Mouse (Mus musculus): Measurements from ENCODE around the gene Kazn. TPM values are rescaled to one million over a fixed set of nuclear protein-coding genes. Genes with fewer than 3 reads are reported as not detected.

The Kazn gene
- polyA plus RNA-seq, 1 experiment from 2014 or later: 10.6 TPM

- DNase-seq (ENCODE audit: low spot score) (no peak), ATAC-seq (ENCODE audit: insufficient read depth, low FRiP score, low TSS enrichment) (no peak)
- Histone ChIP-seq H3K9ac (ENCODE audit: low read length) (no peak overlapping the region), H3K9me3 (ENCODE audit: control insufficient read depth, low read length) (no peaks in the 10 kb centered on the region), H3K27ac (ENCODE audit: low read depth, low read length) (no peak overlapping the region), H3K4me1 (ENCODE audit: control insufficient read depth, insufficient read depth, low read length) (peaks cover 14% of the 10 kb centered on the region), H3K4me3 (ENCODE audit: low read depth, low read length) (no peak overlapping the region), H3K36me3 (ENCODE audit: control insufficient read depth, insufficient read depth, low read length) (no peaks in the 10 kb centered on the region), H3K27me3 (ENCODE audit: control insufficient read depth, insufficient read depth, low read length) (no peaks in the 10 kb centered on the region), H3K4me2 (ENCODE audit: low read depth) (no peak overlapping the region)
- 83% methylated on average over 4 of the region's 4 CpGs for WGBS
These were observed 2.5 kb downstream of the Kazn start for GRCm38 (mm10) chr4:142236681-142237080.

- Histone ChIP-seq H3K9ac (ENCODE audit: low read length) (no peak overlapping the region), H3K4me3 (ENCODE audit: low read depth, low read length) (no peak overlapping the region), H3K4me1 (ENCODE audit: control insufficient read depth, insufficient read depth, low read length) (peaks cover 14% of the 10 kb centered on the region), H3K36me3 (ENCODE audit: control insufficient read depth, insufficient read depth, low read length) (no peaks in the 10 kb centered on the region), H3K27me3 (ENCODE audit: control insufficient read depth, insufficient read depth, low read length) (no peaks in the 10 kb centered on the region), H3K4me2 (ENCODE audit: low read depth) (no peak overlapping the region), H3K9me3 (ENCODE audit: control insufficient read depth, low read length) (no peaks in the 10 kb centered on the region), H3K27ac (ENCODE audit: low read depth, low read length) (no peak overlapping the region)
- ATAC-seq (ENCODE audit: insufficient read depth, low FRiP score, low TSS enrichment) (no peak), DNase-seq (ENCODE audit: low spot score) (no peak)
- WGBS: 84% methylated on average over 11 of the region's 11 CpGs
These were observed 3.8 kb downstream of the Kazn start for GRCm38 (mm10) chr4:142235426-142235825.

- 67% methylated on average over 9 of the region's 9 CpGs for WGBS
- H3K9me3 ChIP-seq (ENCODE audit: control insufficient read depth, low read length): no peaks in the 10 kb centered on the region
- no peak overlapping the region for H3K4me2 ChIP-seq (ENCODE audit: low read depth)
- H3K9ac ChIP-seq (ENCODE audit: low read length): no peak overlapping the region
- no peak overlapping the region for H3K4me3 ChIP-seq (ENCODE audit: low read depth, low read length)
- DNase-seq (ENCODE audit: low spot score) (no peak), ATAC-seq (ENCODE audit: insufficient read depth, low FRiP score, low TSS enrichment) (no peak)
- no peaks in the 10 kb centered on the region for H3K27me3 ChIP-seq (ENCODE audit: control insufficient read depth, insufficient read depth, low read length)
- H3K27ac ChIP-seq (ENCODE audit: low read depth, low read length): no peak overlapping the region
- no peaks in the 10 kb centered on the region for H3K36me3 ChIP-seq (ENCODE audit: control insufficient read depth, insufficient read depth, low read length)
- peaks cover 14% of the 10 kb centered on the region for H3K4me1 ChIP-seq (ENCODE audit: control insufficient read depth, insufficient read depth, low read length)
These were observed 4.4 kb downstream of the Kazn start for GRCm38 (mm10) chr4:142234828-142235227.

- 45% methylated on average over 13 of the region's 13 CpGs for WGBS
- ATAC-seq (ENCODE audit: insufficient read depth, low FRiP score, low TSS enrichment): no peak
- Histone ChIP-seq H3K27ac (ENCODE audit: low read depth, low read length) (no peak overlapping the region), H3K9me3 (ENCODE audit: control insufficient read depth, low read length) (no peaks in the 10 kb centered on the region), H3K4me1 (ENCODE audit: control insufficient read depth, insufficient read depth, low read length) (peaks cover 6% of the 10 kb centered on the region), H3K4me2 (ENCODE audit: low read depth) (no peak overlapping the region), H3K4me3 (ENCODE audit: low read depth, low read length) (no peak overlapping the region), H3K27me3 (ENCODE audit: control insufficient read depth, insufficient read depth, low read length) (no peaks in the 10 kb centered on the region), H3K36me3 (ENCODE audit: control insufficient read depth, insufficient read depth, low read length) (no peaks in the 10 kb centered on the region), H3K9ac (ENCODE audit: low read length) (no peak overlapping the region)
- no peak for DNase-seq (ENCODE audit: low spot score)
These were observed 10.2 kb downstream of the Kazn start for GRCm38 (mm10) chr4:142228821-142229575.

GRCm38 (mm10) chr4:142223898-142224645 is 15.1 kb downstream of the Kazn start:
- Histone ChIP-seq H3K27ac (ENCODE audit: low read depth, low read length) (no peak overlapping the region), H3K4me1 (ENCODE audit: control insufficient read depth, insufficient read depth, low read length) (peaks cover 17% of the 10 kb centered on the region), H3K9ac (ENCODE audit: low read length) (no peak overlapping the region), H3K4me3 (ENCODE audit: low read depth, low read length) (no peak overlapping the region), H3K4me2 (ENCODE audit: low read depth) (no peak overlapping the region), H3K9me3 (ENCODE audit: control insufficient read depth, low read length) (no peaks in the 10 kb centered on the region), H3K36me3 (ENCODE audit: control insufficient read depth, insufficient read depth, low read length) (no peaks in the 10 kb centered on the region), H3K27me3 (ENCODE audit: control insufficient read depth, insufficient read depth, low read length) (no peaks in the 10 kb centered on the region)
- ATAC-seq (ENCODE audit: insufficient read depth, low FRiP score, low TSS enrichment) (no peak), DNase-seq (ENCODE audit: low spot score) (no peak)
- 73% methylated on average over 9 of the region's 9 CpGs for WGBS

GRCm38 (mm10) chr4:142222385-142222784 is 16.8 kb downstream of the Kazn start:
- Histone ChIP-seq H3K9me3 (ENCODE audit: control insufficient read depth, low read length) (no peaks in the 10 kb centered on the region), H3K9ac (ENCODE audit: low read length) (no peak overlapping the region), H3K27me3 (ENCODE audit: control insufficient read depth, insufficient read depth, low read length) (no peaks in the 10 kb centered on the region), H3K4me2 (ENCODE audit: low read depth) (no peak overlapping the region), H3K4me1 (ENCODE audit: control insufficient read depth, insufficient read depth, low read length) (peaks cover 16% of the 10 kb centered on the region), H3K27ac (ENCODE audit: low read depth, low read length) (no peak overlapping the region), H3K4me3 (ENCODE audit: low read depth, low read length) (no peak overlapping the region), H3K36me3 (ENCODE audit: control insufficient read depth, insufficient read depth, low read length) (no peaks in the 10 kb centered on the region)
- DNase-seq (ENCODE audit: low spot score) (no peak), ATAC-seq (ENCODE audit: insufficient read depth, low FRiP score, low TSS enrichment) (no peak)
- 58% methylated on average over 1 of the region's 1 CpGs for WGBS

- WGBS: 54% methylated on average over 5 of the region's 5 CpGs
- H3K27me3 ChIP-seq (ENCODE audit: control insufficient read depth, insufficient read depth, low read length): no peaks in the 10 kb centered on the region
- no peaks in the 10 kb centered on the region for H3K36me3 ChIP-seq (ENCODE audit: control insufficient read depth, insufficient read depth, low read length)
- DNase-seq (ENCODE audit: low spot score) (no peak), ATAC-seq (ENCODE audit: insufficient read depth, low FRiP score, low TSS enrichment) (no peak)
- no peak overlapping the region for H3K9ac ChIP-seq (ENCODE audit: low read length)
- H3K9me3 ChIP-seq (ENCODE audit: control insufficient read depth, low read length): no peaks in the 10 kb centered on the region
- no peak overlapping the region for H3K4me3 ChIP-seq (ENCODE audit: low read depth, low read length)
- no peak overlapping the region for H3K4me2 ChIP-seq (ENCODE audit: low read depth)
- H3K4me1 ChIP-seq (ENCODE audit: control insufficient read depth, insufficient read depth, low read length): peaks cover 16% of the 10 kb centered on the region
- H3K27ac ChIP-seq (ENCODE audit: low read depth, low read length): no peak overlapping the region
These were observed 17.5 kb downstream of the Kazn start for GRCm38 (mm10) chr4:142221757-142222072.

- no peaks in the 10 kb centered on the region for H3K27me3 ChIP-seq (ENCODE audit: control insufficient read depth, insufficient read depth, low read length)
- H3K4me2 ChIP-seq (ENCODE audit: low read depth): no peak overlapping the region
- peaks cover 16% of the 10 kb centered on the region for H3K4me1 ChIP-seq (ENCODE audit: control insufficient read depth, insufficient read depth, low read length)
- H3K36me3 ChIP-seq (ENCODE audit: control insufficient read depth, insufficient read depth, low read length): no peaks in the 10 kb centered on the region
- H3K27ac ChIP-seq (ENCODE audit: low read depth, low read length): no peak overlapping the region
- H3K9ac ChIP-seq (ENCODE audit: low read length): no peak overlapping the region
- no peak overlapping the region for H3K4me3 ChIP-seq (ENCODE audit: low read depth, low read length)
- WGBS: 61% methylated on average over 18 of the region's 18 CpGs
- DNase-seq (ENCODE audit: low spot score) (no peak), ATAC-seq (ENCODE audit: insufficient read depth, low FRiP score, low TSS enrichment) (no peak)
- no peaks in the 10 kb centered on the region for H3K9me3 ChIP-seq (ENCODE audit: control insufficient read depth, low read length)
These were observed 18.0 kb downstream of the Kazn start for GRCm38 (mm10) chr4:142221025-142221756.
